ENCODE assay signal across 7 mouse cellular contexts in genomic region chr11:116412904-116413630, GRCm38 (mm10). TPM values are rescaled to one million over a fixed set of nuclear protein-coding genes. Genes with fewer than 3 reads are reported as not detected.
DNase-seq lines count a peak whose midpoint lies in the region; ATAC-seq lines count a peak whose summit lies in the region.

Gene Rnf157, minus strand, starts transcription at chr11:116413032.

- DNase-seq in adrenal gland, postnatal 25 days = peak; percentile 87
- DNase-seq in heart, adult 11 months = peak; percentile 99
- peak; percentile 66 for DNase-seq in kidney, adult 11 months
- DNase-seq in midbrain, embryonic 14.5 days = peak; percentile 97
- peak; percentile 59 for DNase-seq in spleen, adult 12 weeks (ENCODE audit: low spot score)

- H3K9me3 ChIP-seq in embryonic facial prominence, embryonic 12.5 days = no peaks in the 10 kb centered on the region
- no peaks in the 10 kb centered on the region for H3K9me3 ChIP-seq in limb, embryonic 13.5 days
- no peaks in the 10 kb centered on the region for H3K9me3 ChIP-seq in midbrain, embryonic 14.5 days (ENCODE audit: control insufficient read depth, low read length)

- H3K9ac ChIP-seq in embryonic facial prominence, embryonic 12.5 days = peak within 1 kb of the TSS; percentile 92
- H3K9ac ChIP-seq in limb, embryonic 13.5 days = peak within 1 kb of the TSS; percentile 89
- peak within 1 kb of the TSS; percentile 89 for H3K9ac ChIP-seq in midbrain, embryonic 14.5 days (replicated peaks; ENCODE audit: low read length)

- WGBS in embryonic facial prominence, embryonic 12.5 days = 2% methylated on average over 60 of the region's 82 CpGs
- 2% methylated on average over 75 of the region's 82 CpGs for WGBS in limb, embryonic 13.5 days
- WGBS in midbrain, embryonic 14.5 days = 1% methylated on average over 79 of the region's 82 CpGs

- H3K36me3 ChIP-seq in embryonic facial prominence, embryonic 12.5 days = no peaks in the 10 kb centered on the region
- H3K36me3 ChIP-seq in limb, embryonic 13.5 days = no peaks in the 10 kb centered on the region
- H3K36me3 ChIP-seq in midbrain, embryonic 14.5 days (ENCODE audit: control insufficient read depth, insufficient read depth, low read length) = no peaks in the 10 kb centered on the region

- peak within 1 kb of the TSS; percentile 77 for H3K27ac ChIP-seq in embryonic facial prominence, embryonic 12.5 days
- H3K27ac ChIP-seq in limb, embryonic 13.5 days = peak within 1 kb of the TSS; percentile 55
- H3K27ac ChIP-seq in midbrain, embryonic 14.5 days (replicated peaks; ENCODE audit: low read depth, low read length) = peak within 1 kb of the TSS; percentile 94

- peak within 1 kb of the TSS; percentile 74 for H3K4me3 ChIP-seq in embryonic facial prominence, embryonic 12.5 days
- peak within 1 kb of the TSS; percentile 83 for H3K4me3 ChIP-seq in limb, embryonic 13.5 days
- peak within 1 kb of the TSS; percentile 80 for H3K4me3 ChIP-seq in midbrain, embryonic 14.5 days (replicated peaks; ENCODE audit: low read depth, low read length)

- H3K27me3 ChIP-seq in embryonic facial prominence, embryonic 12.5 days = no peaks in the 10 kb centered on the region
- no peaks in the 10 kb centered on the region for H3K27me3 ChIP-seq in limb, embryonic 13.5 days
- no peaks in the 10 kb centered on the region for H3K27me3 ChIP-seq in midbrain, embryonic 14.5 days (ENCODE audit: control insufficient read depth, insufficient read depth, low read length)

- peak within 1 kb of the TSS; percentile 99 for H3K4me2 ChIP-seq in embryonic facial prominence, embryonic 12.5 days (replicated peaks)
- H3K4me2 ChIP-seq in limb, embryonic 13.5 days (replicated peaks) = peak within 1 kb of the TSS; percentile 99
- H3K4me2 ChIP-seq in midbrain, embryonic 14.5 days (ENCODE audit: low read length) = peak within 1 kb of the TSS; percentile 95

- ATAC-seq in embryonic facial prominence, embryonic 12.5 days (ENCODE audit: insufficient number of reproducible peaks, insufficient read depth, low FRiP score, low TSS enrichment) = peak; percentile 91
- peak; percentile 95 for ATAC-seq in limb, embryonic 13.5 days (ENCODE audit: low FRiP score, low read depth)
- peak; percentile 96 for ATAC-seq in midbrain, embryonic 14.5 days (ENCODE audit: low FRiP score, low TSS enrichment)

- H3K4me1 ChIP-seq in embryonic facial prominence, embryonic 12.5 days = peaks cover 27% of the 10 kb centered on the region
- H3K4me1 ChIP-seq in limb, embryonic 13.5 days = peaks cover 38% of the 10 kb centered on the region
- H3K4me1 ChIP-seq in midbrain, embryonic 14.5 days (ENCODE audit: control insufficient read depth, insufficient read depth, low read length) = peaks cover 8% of the 10 kb centered on the region; the same call in 1 of the 2 replicates

RNA-seq across cellular contexts. Expression of gene Rnf157, which starts in this region (rescaled TPM):
- total RNA-seq in adrenal gland, postnatal 25 days (2021) = 8.5 and 8.9 TPM in 2 replicates
- polyA plus RNA-seq in embryonic facial prominence, embryonic 12.5 days (2016; fragmentation: Nextera tagmentation; extraction: Ambion mirVana) = 27.4 and 33.3 TPM in 2 replicates
- polyA plus RNA-seq in limb, embryonic 13.5 days (2015; fragmentation: Nextera tagmentation; extraction: Ambion mirVana) = 18.6 and 18.7 TPM in 2 replicates
- 45.5 and 50.2 TPM in 2 replicates for polyA plus RNA-seq in midbrain, embryonic 14.5 days (2014; fragmentation: Nextera tagmentation; extraction: Ambion mirVana)

Comparison
In these comparisons a context has a peak if more than half of its experiments do, and no peak if none do; other contexts are left out.
1. Peak in every context shown above with its lines: DNase-seq, ATAC-seq, H3K4me3 ChIP-seq and H3K27ac ChIP-seq.